Mouse (Mus musculus): ENCODE measurements around the gene Timp4. TPM values are rescaled to one million over a fixed set of nuclear protein-coding genes. Genes with fewer than 3 reads are reported as not detected.

Gene Timp4
- total RNA-seq (2021), result 10 to 100 TPM; 17.2 to 18.3 TPM
- long read RNA-seq, experiment 1, full-length matches to known transcripts, result 58 of 68 reads
- long read RNA-seq, experiment 1, partial matches to known transcripts, result 6 of 68 reads
- long read RNA-seq, experiment 1, other reads (novel, unspliced or antisense), result 4 of 68 reads
- long read RNA-seq, experiment 2, full-length matches to known transcripts, result 24 of 36 reads
- long read RNA-seq, experiment 2, partial matches to known transcripts, result 3 of 36 reads
- long read RNA-seq, experiment 2, other reads (novel, unspliced or antisense), result 9 of 36 reads

GRCm38 (mm10) chr6:115252099-115252873, at the start of gene Timp4:
Gene Timp4 (minus strand): TSS chr6:115252205.
- DNase-seq (ENCODE audit: low spot score in 2 of 2), result peak; percentile 25 to 61

GRCm38 (mm10) chr6:115293877-115294276, 41.9 kb upstream of the Timp4 start:
- intact Hi-C loops (cut with DNase I), result loop anchor here (2.0 kb wide), 1 partner anchor 67 kb away; the partner anchor contains the start of gene Pparg
- no peak for DNase-seq (ENCODE audit: low spot score in 2 of 2)

More at GRCm38 (mm10) chr6:115252099-115252873, at the start of gene Timp4:
- intact Hi-C loops (cut with DNase I), result no loop called here

DNA sequence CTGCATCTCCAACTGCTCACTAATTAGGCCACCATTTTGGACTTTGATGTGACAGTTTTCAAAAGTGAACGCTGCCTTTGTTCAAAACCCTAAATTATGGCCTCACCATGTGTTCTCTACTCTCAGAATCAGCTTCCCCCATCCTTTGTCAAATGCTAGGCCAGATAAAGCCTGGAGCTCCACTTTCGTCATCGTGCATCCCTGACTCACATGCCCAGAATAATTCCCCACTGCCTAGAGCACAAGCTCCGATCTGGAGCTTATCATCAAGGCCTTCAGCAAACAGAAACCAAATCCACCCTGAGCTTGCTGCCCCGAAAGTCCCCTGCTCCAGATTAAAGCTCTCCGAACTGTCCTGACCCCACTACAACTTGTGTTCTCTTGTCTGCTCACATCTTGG, 40.6 kb upstream of the Timp4 start:
- DNase-seq (ENCODE audit: low spot score in 2 of 2), result peak; percentile 46 to 71
- intact Hi-C loops (cut with DNase I), result loop anchor here (2.0 kb wide), 1 partner anchor 68 kb away; the partner anchor contains the start of gene Pparg

DNA sequence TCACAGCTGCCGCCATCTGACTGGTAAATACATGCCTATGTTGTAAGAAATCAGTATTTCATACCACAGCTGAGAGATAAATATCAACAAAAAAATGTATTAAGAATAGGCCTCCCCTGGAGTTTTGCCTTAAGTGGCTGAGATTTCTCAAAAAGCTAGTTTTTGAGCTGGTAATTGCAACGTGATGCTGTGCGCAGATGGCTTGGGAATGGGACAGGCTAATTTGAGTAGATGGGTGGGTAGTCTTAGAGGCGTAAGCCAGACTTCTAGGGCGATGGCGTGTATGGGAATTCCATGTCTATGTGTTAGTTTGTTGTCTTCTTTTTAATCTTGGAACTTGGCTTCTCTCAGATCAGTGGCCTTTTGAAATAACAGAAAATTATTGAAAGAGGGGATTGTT, 39.8 kb upstream of the Timp4 start:
- peak; percentile 49 to 69 for DNase-seq (ENCODE audit: low spot score in 2 of 2)
- intact Hi-C loops (cut with DNase I), result loop anchor here (2.0 kb wide), 1 partner anchor 69 kb away; the partner anchor contains the start of gene Pparg

- intact Hi-C loops (cut with DNase I), result no loop called here
- DNase-seq (ENCODE audit: low spot score in 2 of 2), result no peak
Observed at GRCm38 (mm10) chr6:115291068-115291467, 39.1 kb upstream of the Timp4 start.

DNA sequence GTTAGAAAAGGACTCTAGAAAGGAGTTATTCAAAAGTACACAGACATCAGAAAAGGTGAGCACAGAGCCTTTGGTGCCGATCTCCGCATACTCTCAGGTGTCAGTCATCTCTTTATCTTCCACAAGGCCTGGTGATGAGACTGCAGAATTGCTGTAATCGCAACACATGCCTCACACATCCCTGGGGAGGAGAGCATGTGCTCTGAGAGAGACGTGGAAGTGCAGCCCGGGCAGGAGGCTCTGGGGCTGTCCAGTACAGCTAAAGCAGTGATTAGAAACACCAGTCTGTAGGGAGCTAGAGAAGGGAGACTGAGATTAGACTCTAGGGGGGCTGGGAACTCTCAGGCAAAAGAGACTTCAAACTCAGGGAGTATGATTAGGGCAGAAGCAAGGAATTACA, 38.6 kb upstream of the Timp4 start:
- peak in 1 of 2 experiments; percentile 2 for DNase-seq (ENCODE audit: low spot score in 2 of 2)
- intact Hi-C loops (cut with DNase I), result no loop called here

- DNase-seq (ENCODE audit: low spot score in 2 of 2), result no peak
- intact Hi-C loops (cut with DNase I), result no loop called here
Observed at GRCm38 (mm10) chr6:115288223-115288622, 36.2 kb upstream of the Timp4 start.

- DNase-seq (ENCODE audit: low spot score in 2 of 2), result peak; percentile 55 to 82
- intact Hi-C loops (cut with DNase I), result no loop called here
Observed at GRCm38 (mm10) chr6:115286441-115286840, 34.4 kb upstream of the Timp4 start.

- no peak for DNase-seq (ENCODE audit: low spot score in 2 of 2)
- intact Hi-C loops (cut with DNase I), result no loop called here
Observed at GRCm38 (mm10) chr6:115284153-115284552, 32.1 kb upstream of the Timp4 start.

GRCm38 (mm10) chr6:115279639-115280038, 27.6 kb upstream of the Timp4 start:
- intact Hi-C loops (cut with DNase I), result no loop called here
- DNase-seq (ENCODE audit: low spot score in 2 of 2), result no peak

DNA sequence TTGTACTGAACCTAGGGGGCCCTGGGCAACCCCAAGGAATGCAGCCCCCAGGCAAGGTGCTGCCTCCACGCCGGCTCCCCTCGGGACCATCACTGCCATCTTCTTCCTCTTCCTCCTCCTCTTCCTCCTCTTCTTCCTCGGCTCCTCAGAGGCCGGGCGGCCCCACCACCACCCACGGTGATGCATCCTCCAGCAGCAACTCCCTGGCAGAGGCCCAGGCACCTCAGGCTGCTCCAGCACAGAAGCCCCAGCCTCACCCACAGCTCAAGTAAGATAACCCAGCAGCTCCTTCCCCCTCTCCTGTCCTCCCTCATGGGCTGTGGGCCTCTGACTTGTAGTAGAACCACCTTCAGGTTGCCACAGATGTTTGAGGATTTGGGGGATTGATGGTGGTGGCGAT, 26.1 kb upstream of the Timp4 start:
- DNase-seq (ENCODE audit: low spot score in 2 of 2), result no peak
- intact Hi-C loops (cut with DNase I), result no loop called here

DNA sequence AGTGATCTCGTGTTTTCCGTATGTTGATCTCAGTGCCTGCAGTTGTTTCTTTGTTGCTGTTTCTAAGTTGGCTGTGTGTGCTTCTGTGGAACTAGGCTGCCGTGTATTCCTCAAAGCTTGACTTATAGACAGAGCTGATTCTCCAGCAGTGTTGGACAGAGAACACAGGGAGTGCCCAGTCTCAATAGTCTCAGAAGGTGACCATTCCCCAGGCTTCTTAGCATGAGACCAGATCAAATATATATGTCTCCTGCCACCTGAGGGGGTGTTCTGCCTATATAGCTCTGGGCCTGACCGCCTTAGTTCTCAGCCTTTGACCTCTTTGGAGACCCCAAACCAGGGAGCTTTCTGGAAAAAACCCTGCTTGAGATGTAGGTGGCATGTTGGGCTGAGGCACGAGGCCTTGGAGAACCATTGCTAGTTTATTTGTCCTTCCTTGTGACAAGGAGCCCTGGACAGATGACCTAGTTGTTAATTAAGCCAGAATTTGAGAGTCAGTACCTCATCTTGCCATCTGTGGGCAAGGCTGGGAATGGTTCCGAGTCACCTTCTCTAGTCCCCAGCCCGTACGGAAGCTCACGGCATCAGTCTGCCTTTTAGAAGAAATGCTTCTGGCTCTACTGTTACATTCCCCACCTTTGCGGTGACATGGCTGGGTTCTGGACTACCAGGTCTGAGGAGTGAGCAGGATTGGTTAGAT, 23.3 kb upstream of the Timp4 start:
- intact Hi-C loops (cut with DNase I), result no loop called here
- DNase-seq (ENCODE audit: low spot score in 2 of 2), result no peak

GRCm38 (mm10) chr6:115274705-115275104, 22.7 kb upstream of the Timp4 start:
- intact Hi-C loops (cut with DNase I), result loop anchor here (5.0 kb wide), 1 partner anchor 263 kb away; no protein-coding TSS in a partner anchor

GRCm38 (mm10) chr6:115273346-115273745, 21.3 kb upstream of the Timp4 start:
- intact Hi-C loops (cut with DNase I), result loop anchor here (5.0 kb wide), 1 partner anchor 264 kb away; no protein-coding TSS in a partner anchor
- no peak for DNase-seq (ENCODE audit: low spot score in 2 of 2)

More at GRCm38 (mm10) chr6:115274705-115275104, 22.7 kb upstream of the Timp4 start:
- no peak for DNase-seq (ENCODE audit: low spot score in 2 of 2)

DNA sequence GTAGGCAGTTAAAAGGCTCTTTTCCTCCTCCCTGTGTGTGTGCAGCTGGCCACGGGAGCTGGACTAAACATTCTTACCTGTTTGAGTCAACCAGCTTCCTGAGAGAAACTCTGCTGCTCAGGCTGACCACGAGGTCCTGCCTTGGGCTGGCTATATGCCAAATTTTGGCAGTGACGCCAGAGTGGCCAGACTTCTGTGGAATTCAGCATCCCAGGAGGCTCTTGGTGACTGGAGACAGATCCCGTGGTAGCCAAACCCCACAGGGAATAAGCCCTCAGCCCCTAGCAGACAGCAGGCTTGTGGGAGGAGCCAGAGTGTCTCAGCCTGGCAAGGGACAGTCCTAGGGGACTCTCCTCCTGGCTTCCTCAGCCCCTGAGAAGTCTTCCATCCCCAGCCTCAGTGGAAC, 19.9 kb upstream of the Timp4 start:
- no peak for DNase-seq (ENCODE audit: low spot score in 2 of 2)
- intact Hi-C loops (cut with DNase I), result loop anchor here (5.0 kb wide), 1 partner anchor 265 kb away; no protein-coding TSS in a partner anchor

- intact Hi-C loops (cut with DNase I), result loop anchor here (5.0 kb wide), 1 partner anchor 266 kb away; no protein-coding TSS in a partner anchor
- DNase-seq (ENCODE audit: low spot score in 2 of 2), result no peak
Observed at GRCm38 (mm10) chr6:115271326-115271725, 19.3 kb upstream of the Timp4 start.

GRCm38 (mm10) chr6:115270085-115270484, 18.1 kb upstream of the Timp4 start:
- DNase-seq (ENCODE audit: low spot score in 2 of 2), result no peak
- intact Hi-C loops (cut with DNase I), result loop anchor here (5.0 kb wide), 1 partner anchor 267 kb away; no protein-coding TSS in a partner anchor

DNA sequence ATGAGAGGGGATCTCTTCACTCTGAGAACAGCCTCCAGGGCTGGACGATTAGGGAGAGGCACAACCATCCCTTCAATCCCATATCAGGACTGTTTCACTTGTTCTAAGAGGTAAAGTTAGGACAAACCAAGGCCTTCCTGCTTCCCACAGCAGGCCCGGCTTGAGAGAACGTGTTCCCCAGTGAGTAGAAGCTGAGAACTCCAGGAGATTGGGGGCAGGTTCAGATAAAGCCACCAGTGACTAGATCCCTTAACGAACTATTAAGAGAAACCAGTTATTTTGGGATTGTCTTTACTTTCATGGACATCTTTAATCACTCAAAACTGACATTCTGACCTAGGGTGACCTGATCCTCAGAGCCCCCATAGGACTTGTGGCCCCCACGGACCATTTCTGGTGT, 17.6 kb upstream of the Timp4 start:
- intact Hi-C loops (cut with DNase I), result loop anchor here (5.0 to 10.0 kb wide), 2 partner anchors 217 to 335 kb away; no protein-coding TSS in a partner anchor
- no peak for DNase-seq (ENCODE audit: low spot score in 2 of 2)
